In the genomic region with DNA sequence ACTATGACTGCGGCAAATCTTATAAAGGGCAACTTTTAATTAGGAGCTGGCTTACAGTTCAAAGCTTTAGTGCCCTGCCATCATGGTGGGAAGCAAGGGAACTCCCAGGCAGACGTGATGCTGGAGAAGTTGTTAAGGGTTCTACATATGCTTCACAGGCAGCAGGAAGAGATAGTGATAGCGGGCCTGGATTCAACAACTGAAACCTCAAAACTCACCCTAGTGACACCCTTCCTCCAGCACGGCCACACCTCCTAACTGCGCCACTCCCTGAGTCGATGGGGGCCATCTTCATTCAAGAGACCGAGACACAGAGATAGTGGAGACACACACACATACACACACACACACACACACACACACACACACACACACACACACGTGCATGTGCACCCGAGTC, we compare ENCODE assay signal across 20 mouse cellular contexts.
"Had no signal": no experiment of that assay in that cellular context is flagged by ENCODE, and none has a peak within 500 bp of the region (broad histone marks: within the 10 kb centered on the region; RNA-seq: fewer than 3 reads in every experiment).

No protein-coding gene starts in this region.

- H3K36me3 ChIP-seq: lung, embryonic 15.5 days; midbrain, embryonic 10.5 days; midbrain, embryonic 12.5 days; neural tube, embryonic 13.5 days; neural tube, embryonic 15.5 days; stomach, embryonic 15.5 days had no signal

- DNase-seq: lung, adult 2 months; lung, postnatal 14 days; lung, postnatal 36 days; midbrain, embryonic 14.5 days; right cerebral cortex, postnatal 14 days; thymus, adult 2 months; thymus, postnatal 25 days; thymus, postnatal 4 days had no signal

- H3K4me2 ChIP-seq: lung, embryonic 15.5 days; midbrain, embryonic 12.5 days; neural tube, embryonic 13.5 days; neural tube, embryonic 15.5 days; stomach, embryonic 15.5 days had no signal

- ATAC-seq: lung, postnatal 0 days; midbrain, embryonic 16.5 days had no signal

- H3K4me3 ChIP-seq: lung, embryonic 15.5 days; megakaryocyte, embryonic 14.5 days; midbrain, embryonic 10.5 days; midbrain, embryonic 12.5 days; myocyte; neural tube, embryonic 13.5 days; neural tube, embryonic 15.5 days; stomach, embryonic 15.5 days had no signal

- H3K9ac ChIP-seq: lung, embryonic 15.5 days; midbrain, embryonic 12.5 days; neural tube, embryonic 13.5 days; neural tube, embryonic 15.5 days; stomach, embryonic 15.5 days had no signal

- H3K27me3 ChIP-seq: midbrain, embryonic 12.5 days; neural tube, embryonic 13.5 days; neural tube, embryonic 15.5 days; stomach, embryonic 15.5 days had no signal

- H3K9me3 ChIP-seq: lung, embryonic 15.5 days; megakaryocyte, embryonic 14.5 days; midbrain, embryonic 10.5 days; midbrain, embryonic 12.5 days; neural tube, embryonic 15.5 days; stomach, embryonic 15.5 days had no signal

- H3K4me1 ChIP-seq: megakaryocyte, embryonic 14.5 days; midbrain, embryonic 10.5 days had no signal

- H3K27ac ChIP-seq: lung, embryonic 15.5 days; macrophage; midbrain, embryonic 10.5 days; midbrain, embryonic 12.5 days; neural tube, embryonic 13.5 days; neural tube, embryonic 15.5 days; stomach, postnatal 0 days had no signal
